Mouse (Mus musculus) liver, embryonic 13.5 days (tissue): ENCODE measurements around the gene Insl6. TPM values are rescaled to one million over a fixed set of nuclear protein-coding genes. Genes with fewer than 3 reads are reported as not detected.

ENCODE experiments used
- ATAC-seq: fragments of 200-750 bp; cut with Nextera tagmentation; 2 replicates; pipeline ENCODE4 v1.8.0; 2017; ENCODE audit warnings: low read depth, mild to moderate bottlenecking, moderate number of reproducible peaks, moderate library complexity
- DNase-seq: peaks from one replicate; pipeline ENCODE4 v3.0.0; 2022
- H3K27ac ChIP-seq: fragments of 300-500 bp; sonication (generic); 2 replicates; pipeline ENCODE4 v1.5.1; 2015; ENCODE audit warnings: moderate library complexity, mild to moderate bottlenecking, inconsistent platforms
- H3K27me3 ChIP-seq: fragments of 300-500 bp; sonication (generic); 2 replicates; pipeline ENCODE4 v1.6.1; 2015; ENCODE audit warnings: mild to moderate bottlenecking, inconsistent platforms
- H3K36me3 ChIP-seq: fragments of 300-500 bp; sonication (generic); 2 replicates; pipeline ENCODE4 v1.6.1; 2015; ENCODE audit warnings: mild to moderate bottlenecking, inconsistent platforms
- H3K4me1 ChIP-seq: fragments of 300-500 bp; sonication (generic); replicated peaks from 2 replicates; pipeline ENCODE4 v1.6.1; 2015; ENCODE audit warnings: inconsistent platforms
- H3K4me2 ChIP-seq: fragments of 300-500 bp; sonication (generic); 2 replicates; pipeline ENCODE4 v1.6.1; 2015; ENCODE audit warnings: inconsistent platforms, mild to moderate bottlenecking, moderate library complexity
- H3K4me3 ChIP-seq: fragments of 300-500 bp; sonication (generic); replicated peaks from 2 replicates; pipeline ENCODE4 v1.5.1; 2015; ENCODE audit warnings: mild to moderate bottlenecking, inconsistent platforms
- H3K9ac ChIP-seq: fragments of 300-500 bp; sonication (generic); 2 replicates; pipeline ENCODE4 v1.6.1; 2015; ENCODE audit warnings: mild to moderate bottlenecking, inconsistent platforms
- H3K9me3 ChIP-seq: fragments of 300-500 bp; sonication (generic); replicated peaks from 2 replicates; pipeline ENCODE4 v1.6.1; 2016; ENCODE audit warnings: inconsistent platforms
- WGBS: fragments of 180-500 bp; shearing (Covaris S2); methylation state at CpG from one replicate; pipeline ENCODE4 v1.1.7; 2015; ENCODE audit not compliant: insufficient replicate concordance; 5-methylcytosine and 5-hydroxymethylcytosine counted together
- polyA plus RNA-seq: library from polyadenylated mRNA; unstranded; fragments of >200 nt; fragmentation: Nextera tagmentation; extraction: Ambion mirVana; gene quantifications from 2 replicates; pipeline ENCODE4 v1.2.1, GENCODE M21; 2015

The Insl6 gene
- polyA plus RNA-seq, 1 experiment from 2014 or later = 1.1 TPM

GRCm38 (mm10) chr19:29278944-29279587, 46.1 kb downstream of the Insl6 start:
- H3K9me3 ChIP-seq = no peaks in the 10 kb centered on the region
- no peaks in the 10 kb centered on the region for H3K27me3 ChIP-seq
- no peak overlapping the region for H3K27ac ChIP-seq
- H3K4me2 ChIP-seq = no peak overlapping the region
- H3K4me1 ChIP-seq = no peaks in the 10 kb centered on the region
- no peak overlapping the region for H3K4me3 ChIP-seq
- peaks cover 71% of the 10 kb centered on the region for H3K36me3 ChIP-seq
- H3K9ac ChIP-seq = no peak overlapping the region
- WGBS = 89% methylated on average over 6 of the region's 6 CpGs
- DNase-seq (no peak), ATAC-seq (no peak)

GRCm38 (mm10) chr19:29276414-29276813, 48.7 kb downstream of the Insl6 start:
- 95% methylated on average over 4 of the region's 4 CpGs for WGBS
- H3K27ac ChIP-seq = no peak overlapping the region
- peaks cover 4% of the 10 kb centered on the region for H3K4me1 ChIP-seq
- no peak overlapping the region for H3K4me3 ChIP-seq
- H3K36me3 ChIP-seq = peaks cover 69% of the 10 kb centered on the region
- no peak overlapping the region for H3K4me2 ChIP-seq
- DNase-seq = no peak
- H3K27me3 ChIP-seq = no peaks in the 10 kb centered on the region
- no peak for ATAC-seq
- H3K9ac ChIP-seq = no peak overlapping the region
- no peaks in the 10 kb centered on the region for H3K9me3 ChIP-seq

GRCm38 (mm10) chr19:29272011-29272809, 52.9 kb downstream of the Insl6 start:
- no peak overlapping the region for H3K9ac ChIP-seq
- H3K4me3 ChIP-seq = no peak overlapping the region
- H3K9me3 ChIP-seq = no peaks in the 10 kb centered on the region
- no peaks in the 10 kb centered on the region for H3K27me3 ChIP-seq
- no peak overlapping the region for H3K27ac ChIP-seq
- peaks cover 48% of the 10 kb centered on the region for H3K36me3 ChIP-seq
- no peak for ATAC-seq
- no peak overlapping the region for H3K4me2 ChIP-seq
- WGBS = 73% methylated on average over 3 of the region's 3 CpGs
- no peak for DNase-seq
- H3K4me1 ChIP-seq = peaks cover 30% of the 10 kb centered on the region

Other genes starting within 250 kb of the Insl6 start
- 73.8 and 82.4 TPM in 2 replicates for gene Rcl1, start 224.0 kb downstream of the Insl6 start, polyA plus RNA-seq
- gene Jak2, start 73.5 kb downstream of the Insl6 start, polyA plus RNA-seq = 10.9 and 11.8 TPM in 2 replicates
- gene Rln1, start 9.3 kb upstream of the Insl6 start, polyA plus RNA-seq = 0.15 TPM in 1 of 2 replicates, not detected in the other
- gene Plgrkt, start 42.0 kb upstream of the Insl6 start, polyA plus RNA-seq = 32.8 and 38.5 TPM in 2 replicates
- 0.16 and 0.31 TPM in 2 replicates for gene Cd274, start 42.1 kb upstream of the Insl6 start, polyA plus RNA-seq
- gene Pdcd1lg2, start 85.6 kb upstream of the Insl6 start, polyA plus RNA-seq = 0.06 TPM in 1 of 2 replicates, not detected in the other
- 3.4 and 3.6 TPM in 2 replicates for gene Ric1, start 196.9 kb upstream of the Insl6 start, polyA plus RNA-seq